Mouse (Mus musculus) liver, postnatal 0 days (tissue): ENCODE measurements around the gene Slc10a6.

Source experiments
- CTCF ChIP-seq: sonication (generic); IDR thresholded peaks from 2 replicates; pipeline ENCODE4 v1.5.1; 2016; ENCODE audit warnings: antibody characterized with exemption, low read depth
- EP300 ChIP-seq: IDR thresholded peaks from 2 replicates; pipeline ENCODE4 v1.6.1; 2016; ENCODE audit warnings: antibody characterized with exemption, low read depth, mild to moderate bottlenecking

DNA sequence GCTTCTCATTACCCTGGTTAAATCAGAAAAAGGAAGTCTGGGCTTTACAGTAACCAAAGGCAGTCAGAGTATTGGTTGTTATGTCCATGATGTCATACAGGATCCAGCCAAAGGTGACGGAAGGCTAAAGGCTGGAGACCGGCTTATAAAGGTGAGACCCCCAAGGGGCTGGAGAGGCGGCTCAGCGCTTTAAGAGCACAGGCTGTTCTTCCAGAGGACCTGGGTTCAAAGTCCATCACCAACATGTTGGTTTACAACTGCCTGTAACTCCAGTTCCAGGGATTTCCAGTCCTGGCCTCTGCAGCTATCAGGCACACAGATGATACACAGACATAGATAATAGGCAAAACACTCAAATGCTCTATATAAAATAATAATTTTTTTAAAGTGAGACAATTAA lies 61.2 kb downstream of the Slc10a6 start:
- no peak for TF ChIP-seq EP300
- no peak for TF ChIP-seq CTCF
